ENCODE assay signal across 21 mouse cellular contexts in genomic region chr14:29157096-29157495, GRCm38 (mm10).
DNase-seq lines count a peak whose midpoint lies in the region; ATAC-seq lines count a peak whose summit lies in the region.
"Had no signal": no experiment of that assay in that cellular context is flagged by ENCODE, and none has a peak within 500 bp of the region (broad histone marks: within the 10 kb centered on the region; RNA-seq: fewer than 3 reads in every experiment).

No protein-coding gene starts in this region.

- peaks cover 12% of the 10 kb centered on the region; the same call in 1 of the 2 replicates for H3K4me1 ChIP-seq in embryonic facial prominence, embryonic 15.5 days
- H3K4me1 ChIP-seq: embryonic facial prominence, embryonic 12.5 days; forebrain, embryonic 15.5 days; heart, embryonic 12.5 days; hindbrain, embryonic 10.5 days; intestine, embryonic 15.5 days had no signal

- 0 out of 2 replicates have a peak overlapping the region, but pooled peaks have one; percentile 81 for H3K27ac ChIP-seq in embryonic facial prominence, embryonic 15.5 days (replicated peaks)
- H3K27ac ChIP-seq: embryonic facial prominence, embryonic 12.5 days; forebrain, embryonic 15.5 days; heart, adult 2 months; hindbrain, embryonic 10.5 days; hindbrain, embryonic 14.5 days; intestine, embryonic 15.5 days had no signal

- no peaks in the 10 kb centered on the region for H3K36me3 ChIP-seq in embryonic facial prominence, embryonic 15.5 days
- H3K36me3 ChIP-seq: embryonic facial prominence, embryonic 12.5 days; forebrain, embryonic 15.5 days; heart, embryonic 12.5 days; hindbrain, embryonic 10.5 days; intestine, embryonic 15.5 days had no signal

- no peak overlapping the region for H3K4me3 ChIP-seq in embryonic facial prominence, embryonic 15.5 days (replicated peaks)
- H3K4me3 ChIP-seq: embryonic facial prominence, embryonic 12.5 days; forebrain, embryonic 15.5 days; heart, adult 2 months; heart, embryonic 12.5 days; hindbrain, embryonic 10.5 days; intestine, embryonic 15.5 days had no signal

- DNase-seq in gastrocnemius, adult 18-20 months (ENCODE audit: low spot score) = peak; percentile 10
- DNase-seq in gastrocnemius, postnatal 36 days = no peak
- peak; percentile 85 for DNase-seq in heart, adult 11 months
- no peak for DNase-seq in heart, adult 8-10 months (ENCODE audit: low spot score)
- DNase-seq in left cerebral cortex, postnatal 14 days (ENCODE audit: low spot score in 2 of 2) = no peak
- no peak for DNase-seq in MN1 (ENCODE audit: low spot score)
- DNase-seq: adrenal gland, adult 2 months; adrenal gland, postnatal 36 days; cerebellum, adult 2 months; cerebellum, postnatal 10 days; heart, adult 2 months; kidney, adult 18-20 months had no signal

- 39% methylated on average over 5 of the region's 5 CpGs for WGBS in embryonic facial prominence, embryonic 15.5 days

- H3K9me3 ChIP-seq in embryonic facial prominence, embryonic 15.5 days (replicated peaks) = no peaks in the 10 kb centered on the region
- H3K9me3 ChIP-seq: embryonic facial prominence, embryonic 12.5 days; forebrain, embryonic 15.5 days; intestine, embryonic 15.5 days had no signal

- no peak overlapping the region for H3K4me2 ChIP-seq in embryonic facial prominence, embryonic 15.5 days (replicated peaks)
- H3K4me2 ChIP-seq: embryonic facial prominence, embryonic 12.5 days; forebrain, embryonic 15.5 days; heart, embryonic 12.5 days; hindbrain, embryonic 14.5 days; intestine, embryonic 15.5 days had no signal

- intact Hi-C loops in gastrocnemius, postnatal 36 days (cut with DNase I) = no loop called here
- intact Hi-C loops in left cerebral cortex, postnatal 14 days (cut with DNase I) = no loop called here

- H3K27me3 ChIP-seq in embryonic facial prominence, embryonic 15.5 days = no peaks in the 10 kb centered on the region
- H3K27me3 ChIP-seq: embryonic facial prominence, embryonic 12.5 days; forebrain, embryonic 15.5 days; heart, embryonic 12.5 days; intestine, embryonic 15.5 days had no signal

- H3K9ac ChIP-seq in embryonic facial prominence, embryonic 15.5 days = no peak overlapping the region
- H3K9ac ChIP-seq: embryonic facial prominence, embryonic 12.5 days; forebrain, embryonic 15.5 days; heart, embryonic 12.5 days; hindbrain, embryonic 14.5 days; intestine, embryonic 15.5 days had no signal

- no peak for ATAC-seq in embryonic facial prominence, embryonic 15.5 days (ENCODE audit: insufficient number of reproducible peaks, low FRiP score, low TSS enrichment, low read depth)
- ATAC-seq: activated CD4-positive, CD25-positive, alpha-beta regulatory T cell, adult 4 months; forebrain, embryonic 15.5 days; intestine, embryonic 15.5 days; Patski had no signal

Comparison
In these comparisons a context has a peak if more than half of its experiments do, and no peak if none do; other contexts are left out.
1. DNase-seq: peak in gastrocnemius, adult 18-20 months (single experiment) and heart, adult 11 months (single experiment); none in gastrocnemius, postnatal 36 days (0 of 2), heart, adult 8-10 months (single experiment), left cerebral cortex, postnatal 14 days (0 of 2) and MN1 (single experiment).